Mouse (Mus musculus): ENCODE data around the gene Gm28048. TPM values are rescaled to one million over a fixed set of nuclear protein-coding genes. Genes with fewer than 3 reads are reported as not detected.

Gene Gm28048
- total and polyA plus RNA-seq, 2 experiments from 2014 or later: 3.4 TPM; not detected in 1

DNA sequence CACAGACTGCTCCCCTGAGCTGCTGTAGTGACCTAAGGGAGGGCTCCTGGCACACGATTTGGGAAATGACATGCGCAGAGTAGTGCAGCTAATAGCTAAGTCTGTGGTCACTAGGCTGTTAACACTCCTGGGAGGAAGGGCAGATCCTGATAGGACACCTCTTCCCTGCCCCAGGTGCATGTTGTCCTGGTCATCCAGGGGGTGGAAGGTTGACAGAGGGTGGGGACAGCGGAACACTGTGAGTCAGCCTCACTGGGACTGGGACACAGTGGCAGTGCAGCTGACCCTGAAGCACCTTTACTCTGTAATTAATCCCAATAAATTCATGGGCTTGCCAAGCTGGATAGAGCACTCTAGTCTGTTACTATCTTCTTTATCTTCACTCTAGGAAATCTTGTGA is 160.6 kb downstream of the Gm28048 start:
- no peak overlapping the region for H3K9ac ChIP-seq (replicated peaks; ENCODE audit: low read length)
- H3K27ac ChIP-seq: no peak overlapping the region
- no peaks in the 10 kb centered on the region for H3K4me1 ChIP-seq (ENCODE audit: insufficient read depth, low read length)
- no peaks in the 10 kb centered on the region for H3K27me3 ChIP-seq (ENCODE audit: insufficient read depth, low read length)
- no peak for DNase-seq (ENCODE audit: low spot score)
- 90% methylated on average over 3 of the region's 3 CpGs for WGBS
- H3K36me3 ChIP-seq (ENCODE audit: insufficient read depth, low read length): no peaks in the 10 kb centered on the region
- no peak for TF ChIP-seq CTCF (IDR thresholded peaks at IDR 0.05; ENCODE audit: low read depth)
- no peak overlapping the region for H3K4me3 ChIP-seq (ENCODE audit: low read length)
- ATAC-seq: no peak
- no peak overlapping the region for H3K4me2 ChIP-seq (ENCODE audit: low read depth, low read length)
- no peaks in the 10 kb centered on the region for H3K9me3 ChIP-seq (ENCODE audit: low read length)

DNA sequence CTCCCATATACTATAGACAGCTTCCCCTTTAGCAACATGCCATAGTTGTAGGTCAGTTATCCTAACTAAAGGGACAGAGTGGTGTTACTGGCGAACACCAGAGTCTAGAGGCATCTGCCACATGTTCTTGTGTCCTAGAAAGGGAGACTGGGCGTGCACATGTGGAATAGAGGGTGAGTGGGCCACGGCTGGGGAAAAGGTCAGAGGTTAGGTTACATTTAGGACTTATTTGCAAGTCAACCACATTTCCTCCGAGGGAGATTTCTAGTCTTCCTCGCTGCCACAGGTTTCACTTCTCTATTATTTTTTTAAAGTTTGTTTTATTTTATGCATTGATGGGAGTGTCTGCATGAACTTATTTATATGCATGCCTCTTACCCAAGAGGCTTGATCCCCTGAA is 163.5 kb downstream of the Gm28048 start:
- 71% methylated on average over 5 of the region's 5 CpGs for WGBS
- H3K9ac ChIP-seq (replicated peaks; ENCODE audit: low read length): no peak overlapping the region
- no peak for TF ChIP-seq CTCF (IDR thresholded peaks at IDR 0.05; ENCODE audit: low read depth)
- DNase-seq (ENCODE audit: low spot score): no peak
- no peaks in the 10 kb centered on the region for H3K9me3 ChIP-seq (ENCODE audit: low read length)
- no peaks in the 10 kb centered on the region for H3K27me3 ChIP-seq (ENCODE audit: insufficient read depth, low read length)
- H3K27ac ChIP-seq: no peak overlapping the region
- no peak overlapping the region for H3K4me3 ChIP-seq (ENCODE audit: low read length)
- H3K4me2 ChIP-seq (ENCODE audit: low read depth, low read length): no peak overlapping the region
- no peak for ATAC-seq
- H3K4me1 ChIP-seq (ENCODE audit: insufficient read depth, low read length): no peaks in the 10 kb centered on the region
- no peaks in the 10 kb centered on the region for H3K36me3 ChIP-seq (ENCODE audit: insufficient read depth, low read length)

DNA sequence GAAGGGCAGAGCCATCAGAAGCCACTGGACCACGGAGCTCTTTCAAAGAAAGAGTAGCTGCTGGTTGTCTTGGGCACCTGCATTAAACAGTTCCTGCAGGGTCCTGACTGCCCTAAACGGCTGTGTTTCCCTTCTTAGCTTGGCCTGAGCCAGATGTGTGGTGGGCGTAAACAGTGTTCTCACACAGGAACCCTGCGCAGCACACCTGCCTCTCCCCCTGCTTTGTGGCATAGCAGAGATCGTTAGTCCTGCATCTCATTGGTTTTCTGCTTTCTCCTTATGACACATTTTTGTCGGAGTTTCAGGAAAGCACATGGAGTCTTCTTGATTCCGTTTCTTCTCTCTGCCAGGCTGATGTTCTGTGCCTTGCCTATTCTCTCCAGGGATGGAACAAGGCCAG is 166.0 kb downstream of the Gm28048 start:
- ATAC-seq: no peak
- DNase-seq (ENCODE audit: low spot score): no peak
- H3K36me3 ChIP-seq (ENCODE audit: insufficient read depth, low read length): no peaks in the 10 kb centered on the region
- H3K4me3 ChIP-seq (ENCODE audit: low read length): no peak overlapping the region
- no peak for TF ChIP-seq CTCF (IDR thresholded peaks at IDR 0.05; ENCODE audit: low read depth)
- no peaks in the 10 kb centered on the region for H3K4me1 ChIP-seq (ENCODE audit: insufficient read depth, low read length)
- H3K9ac ChIP-seq (replicated peaks; ENCODE audit: low read length): no peak overlapping the region
- no peak overlapping the region for H3K4me2 ChIP-seq (ENCODE audit: low read depth, low read length)
- H3K27me3 ChIP-seq (ENCODE audit: insufficient read depth, low read length): no peaks in the 10 kb centered on the region
- WGBS: 79% methylated on average over 7 of the region's 7 CpGs
- H3K9me3 ChIP-seq (ENCODE audit: low read length): no peaks in the 10 kb centered on the region
- H3K27ac ChIP-seq: no peak overlapping the region

DNA sequence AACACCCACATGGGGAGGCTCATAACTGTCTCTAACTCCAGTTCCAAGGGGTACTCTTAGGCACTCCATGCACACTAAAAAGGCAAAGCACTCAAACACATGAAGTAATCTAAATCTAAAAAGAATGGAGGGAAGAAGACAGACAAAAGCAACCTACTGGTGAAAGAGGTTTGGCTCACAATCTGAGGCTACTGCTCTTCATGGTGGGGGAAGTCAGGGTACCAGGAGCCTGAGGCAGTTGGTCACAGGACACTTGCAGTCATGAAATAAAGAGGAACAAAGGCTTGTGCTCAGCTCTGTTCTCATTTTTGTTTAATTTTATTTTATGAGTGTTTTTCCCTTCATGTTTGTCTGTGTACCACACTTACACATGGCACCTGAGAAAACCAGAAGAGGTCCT is 166.7 kb downstream of the Gm28048 start:
- H3K36me3 ChIP-seq (ENCODE audit: insufficient read depth, low read length): no peaks in the 10 kb centered on the region
- no peak overlapping the region for H3K27ac ChIP-seq
- no peak overlapping the region for H3K9ac ChIP-seq (replicated peaks; ENCODE audit: low read length)
- no peak overlapping the region for H3K4me3 ChIP-seq (ENCODE audit: low read length)
- no peaks in the 10 kb centered on the region for H3K27me3 ChIP-seq (ENCODE audit: insufficient read depth, low read length)
- TF ChIP-seq CTCF (IDR thresholded peaks at IDR 0.05; ENCODE audit: low read depth): no peak
- no peaks in the 10 kb centered on the region for H3K9me3 ChIP-seq (ENCODE audit: low read length)
- ATAC-seq: no peak
- no peaks in the 10 kb centered on the region for H3K4me1 ChIP-seq (ENCODE audit: insufficient read depth, low read length)
- no peak overlapping the region for H3K4me2 ChIP-seq (ENCODE audit: low read depth, low read length)
- DNase-seq (ENCODE audit: low spot score): no peak

DNA sequence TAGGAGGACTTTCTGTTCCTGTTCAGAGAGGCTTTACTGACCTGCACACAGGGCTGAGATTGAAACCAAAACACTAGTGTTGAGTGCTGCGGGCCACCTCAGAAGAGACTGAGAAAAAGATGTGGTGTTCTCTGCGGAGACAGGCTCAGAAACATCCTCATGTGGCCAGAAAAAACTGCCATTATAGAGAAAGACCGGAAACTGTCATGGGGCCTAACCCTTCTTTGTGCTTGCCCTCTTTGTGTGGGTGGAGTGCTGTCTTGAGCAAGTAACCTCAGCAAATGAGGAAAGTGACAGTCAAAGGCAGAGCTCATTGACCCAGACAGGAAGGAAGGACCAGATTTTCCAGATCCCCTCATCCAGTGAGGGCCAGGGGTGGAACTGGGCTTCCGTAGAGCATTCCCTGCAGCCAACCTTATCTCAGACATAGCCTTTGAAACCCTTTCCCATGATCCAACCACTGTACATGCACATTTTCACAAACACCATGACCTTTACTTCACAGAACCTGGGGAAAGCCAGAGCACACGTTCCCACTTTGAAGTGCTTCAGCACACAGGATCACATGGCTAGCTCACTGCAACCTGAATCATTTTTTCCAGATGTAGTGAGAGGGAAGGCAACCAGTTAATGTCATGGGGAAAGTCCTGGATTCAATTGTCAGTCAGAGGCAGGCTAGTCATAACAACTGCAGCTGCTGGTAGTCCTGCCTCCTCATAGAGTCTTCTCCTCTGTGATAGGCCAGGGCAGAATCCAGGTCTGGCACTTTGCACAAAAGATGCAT is 167.8 kb downstream of the Gm28048 start:
- Histone ChIP-seq H3K4me3 (ENCODE audit: low read length) (no peak overlapping the region), H3K36me3 (ENCODE audit: insufficient read depth, low read length) (no peaks in the 10 kb centered on the region), H3K27me3 (ENCODE audit: insufficient read depth, low read length) (no peaks in the 10 kb centered on the region), H3K4me2 (ENCODE audit: low read depth, low read length) (no peak overlapping the region), H3K9me3 (ENCODE audit: low read length) (no peaks in the 10 kb centered on the region), H3K4me1 (ENCODE audit: insufficient read depth, low read length) (no peaks in the 10 kb centered on the region), H3K9ac (replicated peaks; ENCODE audit: low read length) (no peak overlapping the region), H3K27ac (no peak overlapping the region)
- no peak for TF ChIP-seq CTCF (IDR thresholded peaks at IDR 0.05; ENCODE audit: low read depth)
- no peak for ATAC-seq
- WGBS: 83% methylated on average over 5 of the region's 5 CpGs
- DNase-seq (ENCODE audit: low spot score): no peak

DNA sequence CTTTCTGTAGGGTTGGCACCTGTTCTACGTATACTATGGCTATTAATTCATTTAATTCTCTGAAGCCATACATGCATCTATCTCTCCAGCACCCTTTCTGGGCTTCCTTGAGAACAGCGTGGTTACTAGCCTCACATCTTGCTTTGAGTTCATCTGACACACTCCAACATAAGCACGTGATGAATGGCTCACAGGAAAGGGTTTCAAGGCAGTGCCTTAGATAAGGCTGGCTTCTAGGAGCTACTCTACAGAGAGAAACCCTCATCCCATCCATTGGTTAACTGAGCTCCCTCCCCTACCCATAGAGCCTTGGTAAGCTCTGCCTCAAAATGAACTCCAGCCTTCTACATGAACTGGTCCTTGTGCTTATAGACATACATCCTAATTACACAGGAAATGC is 168.5 kb downstream of the Gm28048 start:
- Histone ChIP-seq H3K4me2 (ENCODE audit: low read depth, low read length) (no peak overlapping the region), H3K4me1 (ENCODE audit: insufficient read depth, low read length) (no peaks in the 10 kb centered on the region), H3K27ac (no peak overlapping the region), H3K36me3 (ENCODE audit: insufficient read depth, low read length) (no peaks in the 10 kb centered on the region), H3K4me3 (ENCODE audit: low read length) (no peak overlapping the region), H3K9me3 (ENCODE audit: low read length) (no peaks in the 10 kb centered on the region), H3K9ac (replicated peaks; ENCODE audit: low read length) (no peak overlapping the region), H3K27me3 (ENCODE audit: insufficient read depth, low read length) (no peaks in the 10 kb centered on the region)
- no peak for DNase-seq (ENCODE audit: low spot score)
- no peak for ATAC-seq
- WGBS: 92% methylated on average over 3 of the region's 3 CpGs
- no peak for TF ChIP-seq CTCF (IDR thresholded peaks at IDR 0.05; ENCODE audit: low read depth)

DNA sequence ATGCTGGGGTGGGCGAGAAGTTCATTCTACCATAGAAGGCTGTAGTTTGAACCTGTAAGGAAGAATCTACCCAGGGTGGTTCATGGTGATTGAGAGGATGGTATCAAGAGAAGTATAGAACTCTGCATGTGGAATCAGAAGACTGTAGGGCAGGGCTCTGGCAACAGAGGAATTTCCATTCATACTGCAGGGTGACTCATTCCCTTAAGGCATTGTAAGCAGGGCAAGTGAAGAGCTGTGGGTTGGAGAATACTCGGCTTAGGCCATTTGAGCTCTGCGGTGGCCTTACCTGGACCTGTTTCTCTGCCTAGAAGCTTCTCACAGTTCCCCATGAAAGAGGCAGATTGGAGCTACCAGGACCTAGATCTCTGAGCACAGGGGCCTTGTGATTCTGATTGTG is 170.5 kb downstream of the Gm28048 start:
- Histone ChIP-seq H3K9me3 (ENCODE audit: low read length) (no peaks in the 10 kb centered on the region), H3K27me3 (ENCODE audit: insufficient read depth, low read length) (no peaks in the 10 kb centered on the region), H3K9ac (replicated peaks; ENCODE audit: low read length) (no peak overlapping the region), H3K27ac (no peak overlapping the region), H3K4me1 (ENCODE audit: insufficient read depth, low read length) (no peaks in the 10 kb centered on the region), H3K4me3 (ENCODE audit: low read length) (no peak overlapping the region), H3K4me2 (ENCODE audit: low read depth, low read length) (no peak overlapping the region), H3K36me3 (ENCODE audit: insufficient read depth, low read length) (no peaks in the 10 kb centered on the region)
- 91% methylated on average over 3 of the region's 3 CpGs for WGBS
- TF ChIP-seq CTCF (IDR thresholded peaks at IDR 0.05; ENCODE audit: low read depth): no peak
- ATAC-seq (no peak), DNase-seq (ENCODE audit: low spot score) (no peak)
